Mouse (Mus musculus): Measurements from ENCODE around the gene Akna. TPM values are rescaled to one million over a fixed set of nuclear protein-coding genes. Genes with fewer than 3 reads are reported as not detected.
A peak's percentile ranks its signal among the peaks of the same experiment; 100 is the strongest.

Gene Akna
- total RNA-seq (2017) = 70.1 to 153 TPM (median 72.2 TPM) in 3 replicates

GRCm38 (mm10) chr4:63403040-63403959, at the start of gene Akna:
Akna (minus strand) TSS chr4:63403354.
- ATAC-seq (replicated peaks; ENCODE audit: insufficient number of reproducible peaks, low FRiP score, low TSS enrichment, poor library complexity, severe bottlenecking) = peak; percentile 16

GRCm38 (mm10) chr4:63452555-63452954, 49.4 kb upstream of the Akna start:
- ATAC-seq (replicated peaks; ENCODE audit: insufficient number of reproducible peaks, low FRiP score, low TSS enrichment, poor library complexity, severe bottlenecking) = no peak

- ATAC-seq (replicated peaks; ENCODE audit: insufficient number of reproducible peaks, low FRiP score, low TSS enrichment, poor library complexity, severe bottlenecking) = no peak
Observed at GRCm38 (mm10) chr4:63450551-63450950, 47.4 kb upstream of the Akna start.

- no peak for ATAC-seq (replicated peaks; ENCODE audit: insufficient number of reproducible peaks, low FRiP score, low TSS enrichment, poor library complexity, severe bottlenecking)
Observed at GRCm38 (mm10) chr4:63444362-63445066, 41.4 kb upstream of the Akna start.

- no peak for ATAC-seq (replicated peaks; ENCODE audit: insufficient number of reproducible peaks, low FRiP score, low TSS enrichment, poor library complexity, severe bottlenecking)
Observed at GRCm38 (mm10) chr4:63443101-63443500, 39.9 kb upstream of the Akna start.

GRCm38 (mm10) chr4:63441616-63442015, 38.5 kb upstream of the Akna start:
- ATAC-seq (replicated peaks; ENCODE audit: insufficient number of reproducible peaks, low FRiP score, low TSS enrichment, poor library complexity, severe bottlenecking) = no peak

- ATAC-seq (replicated peaks; ENCODE audit: insufficient number of reproducible peaks, low FRiP score, low TSS enrichment, poor library complexity, severe bottlenecking) = no peak
Observed at GRCm38 (mm10) chr4:63440262-63440661, 37.1 kb upstream of the Akna start.

- ATAC-seq (replicated peaks; ENCODE audit: insufficient number of reproducible peaks, low FRiP score, low TSS enrichment, poor library complexity, severe bottlenecking) = no peak
Observed at GRCm38 (mm10) chr4:63437968-63438367, 34.8 kb upstream of the Akna start.

- no peak for ATAC-seq (replicated peaks; ENCODE audit: insufficient number of reproducible peaks, low FRiP score, low TSS enrichment, poor library complexity, severe bottlenecking)
Observed at GRCm38 (mm10) chr4:63437119-63437815, 34.1 kb upstream of the Akna start.

- ATAC-seq (replicated peaks; ENCODE audit: insufficient number of reproducible peaks, low FRiP score, low TSS enrichment, poor library complexity, severe bottlenecking) = no peak
Observed at GRCm38 (mm10) chr4:63435402-63435801, 32.2 kb upstream of the Akna start.

GRCm38 (mm10) chr4:63431098-63431497, 27.9 kb upstream of the Akna start:
- no peak for ATAC-seq (replicated peaks; ENCODE audit: insufficient number of reproducible peaks, low FRiP score, low TSS enrichment, poor library complexity, severe bottlenecking)

GRCm38 (mm10) chr4:63430357-63430756, 27.2 kb upstream of the Akna start:
- ATAC-seq (replicated peaks; ENCODE audit: insufficient number of reproducible peaks, low FRiP score, low TSS enrichment, poor library complexity, severe bottlenecking) = no peak

GRCm38 (mm10) chr4:63426308-63426707, 23.2 kb upstream of the Akna start:
- ATAC-seq (replicated peaks; ENCODE audit: insufficient number of reproducible peaks, low FRiP score, low TSS enrichment, poor library complexity, severe bottlenecking) = no peak

- ATAC-seq (replicated peaks; ENCODE audit: insufficient number of reproducible peaks, low FRiP score, low TSS enrichment, poor library complexity, severe bottlenecking) = no peak
Observed at GRCm38 (mm10) chr4:63423811-63424210, 20.7 kb upstream of the Akna start.

GRCm38 (mm10) chr4:63423231-63423630, 20.1 kb upstream of the Akna start:
- no peak for ATAC-seq (replicated peaks; ENCODE audit: insufficient number of reproducible peaks, low FRiP score, low TSS enrichment, poor library complexity, severe bottlenecking)

- ATAC-seq (replicated peaks; ENCODE audit: insufficient number of reproducible peaks, low FRiP score, low TSS enrichment, poor library complexity, severe bottlenecking) = no peak
Observed at GRCm38 (mm10) chr4:63420143-63420920, 17.2 kb upstream of the Akna start.

GRCm38 (mm10) chr4:63418270-63418669, 15.1 kb upstream of the Akna start:
- no peak for ATAC-seq (replicated peaks; ENCODE audit: insufficient number of reproducible peaks, low FRiP score, low TSS enrichment, poor library complexity, severe bottlenecking)

- ATAC-seq (replicated peaks; ENCODE audit: insufficient number of reproducible peaks, low FRiP score, low TSS enrichment, poor library complexity, severe bottlenecking) = peak; percentile 62; the same call in 1 of the 2 replicates
Observed at GRCm38 (mm10) chr4:63417318-63417957, 14.3 kb upstream of the Akna start.
